Mouse (Mus musculus) MEL (cell line): ENCODE data around the gene Rapgef4. TPM values are rescaled to one million over a fixed set of nuclear protein-coding genes. Genes with fewer than 3 reads are reported as not detected.

Experiments used
- DNase-seq: peaks from one replicate; pipeline ENCODE4 v3.0.0; 2011; ENCODE audit warnings: low read depth, low spot score
- H3K27ac ChIP-seq: 2 replicates; pipeline ENCODE4 v1.5.1; 2012; ENCODE audit warnings: low read depth, mild to moderate bottlenecking, control low read depth, low read length, moderate library complexity; ENCODE audit not compliant: control insufficient read depth
- H3K27me3 ChIP-seq, 2 experiments: fragments of 150-350 bp in 1 of 2; sonication (generic) in 1 of 2; 2 replicates each; pipeline ENCODE4 v1.6.1; 2012; ENCODE audit warnings: low read length in 2 of 2, mild to moderate bottlenecking in 2 of 2, improper control_type of control experiment in 1 of 2, moderate library complexity in 1 of 2; ENCODE audit not compliant: insufficient read depth in 2 of 2, control insufficient read depth in 1 of 2
- H3K36me3 ChIP-seq, 2 experiments: 2 replicates each; pipeline ENCODE4 v1.6.1; 2012 to 2014; ENCODE audit warnings: low read length in 2 of 2, improper control_type of control experiment in 1 of 2, inconsistent platforms in 1 of 2, mild to moderate bottlenecking in 1 of 2; ENCODE audit not compliant: insufficient read depth in 2 of 2, control insufficient read depth in 1 of 2
- H3K4me1 ChIP-seq, 2 experiments: fragments of 150-350 bp in 1 of 2; sonication (generic) in 1 of 2; 2 replicates each; pipeline ENCODE4 v1.6.1; 2012; ENCODE audit warnings: low read length in 2 of 2, improper control_type of control experiment in 1 of 2, mild to moderate bottlenecking in 1 of 2; ENCODE audit not compliant: insufficient read depth in 2 of 2, control insufficient read depth in 1 of 2
- H3K4me3 ChIP-seq, 2 experiments: fragments of 150-350 bp in 1 of 2; sonication (generic) in 1 of 2; 2 replicates each; pipeline ENCODE4 v1.5.1; 2012; ENCODE audit warnings: low read depth in 2 of 2, low read length in 2 of 2, mild to moderate bottlenecking in 2 of 2, moderate library complexity in 2 of 2, control low read depth in 1 of 2, improper control_type of control experiment in 1 of 2; ENCODE audit not compliant: control insufficient read depth in 1 of 2, insufficient read depth in 1 of 2
- H3K79me2 ChIP-seq: 2 replicates; pipeline ENCODE4 v1.6.1; 2012; ENCODE audit warnings: mild to moderate bottlenecking, low read length, moderate library complexity; ENCODE audit not compliant: control insufficient read depth, poor library complexity, insufficient read depth
- H3K9ac ChIP-seq: 2 replicates; pipeline ENCODE4 v1.6.1; 2012; ENCODE audit warnings: low read depth, mild to moderate bottlenecking, control low read depth, low read length, moderate library complexity; ENCODE audit not compliant: control insufficient read depth, poor library complexity, severe bottlenecking
- H3K9me3 ChIP-seq: fragments of 150-350 bp; sonication (generic); replicated peaks from 2 replicates; pipeline ENCODE4 v1.6.1; 2012; ENCODE audit warnings: mild to moderate bottlenecking, low read length, improper control_type of control experiment, moderate library complexity; ENCODE audit not compliant: insufficient read depth
- BHLHE40 ChIP-seq: IDR thresholded peaks from 2 replicates; pipeline ENCODE4 v1.6.1; 2012; ENCODE audit warnings: low read depth, mild to moderate bottlenecking, inconsistent platforms, low read length, improper control_type of control experiment, borderline replicate concordance
- CHD1 ChIP-seq: IDR thresholded peaks from 2 replicates; pipeline ENCODE4 v1.6.1; 2012; ENCODE audit warnings: low read depth, mild to moderate bottlenecking, inconsistent platforms, low read length, improper control_type of control experiment
- E2F4 ChIP-seq: IDR thresholded peaks from 2 replicates; pipeline ENCODE4 v1.6.1; 2011; ENCODE audit warnings: low read depth, low read length, improper control_type of control experiment, borderline replicate concordance
- EP300 ChIP-seq, 2 experiments: IDR thresholded peaks; 2 replicates each; pipeline ENCODE4 v1.6.1; 2011; ENCODE audit warnings: improper control_type of control experiment in 2 of 2, low read length in 2 of 2, low read depth in 1 of 2, mild to moderate bottlenecking in 1 of 2
- GABPA ChIP-seq: IDR thresholded peaks from 2 replicates; pipeline ENCODE4 v1.6.1; 2012; ENCODE audit warnings: low read depth, mild to moderate bottlenecking, inconsistent platforms, low read length, improper control_type of control experiment, moderate library complexity
- HCFC1 ChIP-seq: IDR thresholded peaks from 2 replicates; pipeline ENCODE4 v1.6.1; 2012; ENCODE audit warnings: low read depth, mild to moderate bottlenecking, inconsistent platforms, low read length, improper control_type of control experiment, moderate library complexity
- MAFK ChIP-seq: IDR thresholded peaks from 2 replicates; pipeline ENCODE4 v1.6.1; 2011; ENCODE audit warnings: low read depth, mild to moderate bottlenecking, low read length, improper control_type of control experiment, borderline replicate concordance
- MAX ChIP-seq: IDR thresholded peaks from 2 replicates; pipeline ENCODE4 v1.6.1; 2011; ENCODE audit warnings: low read length, improper control_type of control experiment
- MEF2A ChIP-seq: IDR thresholded peaks from 2 replicates; pipeline ENCODE4 v1.6.1; 2014; ENCODE audit warnings: low read depth, mild to moderate bottlenecking, inconsistent platforms, low read length, improper control_type of control experiment; ENCODE audit not compliant: poor library complexity, insufficient replicate concordance, severe bottlenecking; ENCODE audit errors: extremely low read depth
- MXI1 ChIP-seq: IDR thresholded peaks from 2 replicates; pipeline ENCODE4 v1.6.1; 2011; ENCODE audit warnings: mild to moderate bottlenecking, low read depth, low read length, improper control_type of control experiment
- MYC ChIP-seq: IDR thresholded peaks from 2 replicates; pipeline ENCODE4 v1.6.1; 2011; ENCODE audit warnings: low read depth, mild to moderate bottlenecking, low read length, improper control_type of control experiment, moderate library complexity
- NELFE ChIP-seq: IDR thresholded peaks from 2 replicates; pipeline ENCODE4 v1.6.1; 2011; ENCODE audit warnings: low read depth, low read length, improper control_type of control experiment
- POLR2A ChIP-seq, 2 experiments: IDR thresholded peaks; 2 replicates each; pipeline ENCODE4 v1.6.1; 2011 to 2012; ENCODE audit warnings: low read length in 2 of 2, mild to moderate bottlenecking in 2 of 2, control low read depth in 1 of 2, improper control_type of control experiment in 1 of 2, low read depth in 1 of 2, moderate library complexity in 1 of 2; ENCODE audit not compliant: control insufficient read depth in 1 of 2, insufficient read depth in 1 of 2, poor library complexity in 1 of 2
- POLR2AphosphoS2 ChIP-seq: IDR thresholded peaks from 2 replicates; pipeline ENCODE4 v1.6.1; 2011; ENCODE audit warnings: low read length, improper control_type of control experiment
- POLR2AphosphoS5 ChIP-seq: IDR thresholded peaks from 2 replicates; pipeline ENCODE4 v1.6.1; 2012; ENCODE audit warnings: low read depth, borderline replicate concordance, mild to moderate bottlenecking, inconsistent platforms, low read length, moderate library complexity, mixed read lengths
- SMC3 ChIP-seq: IDR thresholded peaks from 2 replicates; pipeline ENCODE4 v1.6.1; 2011; ENCODE audit warnings: low read depth, low read length, improper control_type of control experiment
- TAL1 ChIP-seq: IDR thresholded peaks from 2 replicates; pipeline ENCODE4 v1.6.1; 2012; ENCODE audit warnings: mild to moderate bottlenecking, inconsistent platforms, low read length, moderate library complexity, mixed read lengths
- TBP ChIP-seq: IDR thresholded peaks from 2 replicates; pipeline ENCODE4 v1.8.0; 2011; ENCODE audit warnings: low read depth, low read length, improper control_type of control experiment
- UBTF ChIP-seq: IDR thresholded peaks from 2 replicates; pipeline ENCODE4 v1.6.1; 2012; ENCODE audit warnings: low read depth, mild to moderate bottlenecking, inconsistent platforms, low read length, improper control_type of control experiment, moderate library complexity, borderline replicate concordance; ENCODE audit not compliant: insufficient read depth
- USF2 ChIP-seq, 2 experiments: IDR thresholded peaks; 2 replicates each; pipeline ENCODE4 v1.6.1; 2011 to 2012; ENCODE audit warnings: improper control_type of control experiment in 2 of 2, low read length in 2 of 2, borderline replicate concordance in 1 of 2, inconsistent platforms in 1 of 2, low read depth in 1 of 2, mild to moderate bottlenecking in 1 of 2; ENCODE audit not compliant: insufficient read depth in 1 of 2
- ZC3H11A ChIP-seq: IDR thresholded peaks from 2 replicates; pipeline ENCODE4 v1.6.1; 2012; ENCODE audit warnings: low read depth, mild to moderate bottlenecking, inconsistent platforms, low read length, improper control_type of control experiment
- ZMIZ1 ChIP-seq: IDR thresholded peaks from 2 replicates; pipeline ENCODE4 v1.6.1; 2012; ENCODE audit warnings: low read depth, mild to moderate bottlenecking, inconsistent platforms, low read length, improper control_type of control experiment, moderate library complexity
- ZNF384 ChIP-seq: IDR thresholded peaks from 2 replicates; pipeline ENCODE4 v1.6.1; 2012; ENCODE audit warnings: low read depth, mild to moderate bottlenecking, inconsistent platforms, low read length, improper control_type of control experiment
- polyA plus RNA-seq, 2 experiments: library from polyadenylated mRNA; stranded (reverse) in 1 of 2; unstranded in 1 of 2; fragments of >175 nt in 1 of 2; fragments of >200 nt in 1 of 2; gene quantifications; 2 replicates each; pipeline versions ENCODE4 v1.2.1 to v1.2.4; 2012; ENCODE audit warnings: low replicate concordance in 2 of 2, low read depth in 1 of 2; ENCODE audit not compliant: insufficient read length in 2 of 2, insufficient read depth in 1 of 2, missing spikeins in 1 of 2
- total RNA-seq: library from RNA; depleted of rRNA; stranded (reverse); fragments of 300-350 nt; gene quantifications from 2 replicates; pipeline ENCODE4 v1.2.3, GENCODE M21; 2012

Rapgef4 gene
- total and polyA plus RNA-seq, 3 experiments = not detected

- Histone ChIP-seq H3K27ac (no peak overlapping the region), H3K4me3 (no peak overlapping the region), H3K27me3 (no peaks in the 10 kb centered on the region; a peak in 2 of 4 replicates), H3K9ac (no peak overlapping the region), H3K36me3 (no peaks in the 10 kb centered on the region), H3K4me1 (no peaks in the 10 kb centered on the region), H3K79me2 (no peaks in the 10 kb centered on the region), H3K9me3 (no peaks in the 10 kb centered on the region)
- TF ChIP-seq UBTF (no peak), HCFC1 (no peak), EP300 (IDR thresholded peaks at IDR 0.05; ENCODE audit: low read depth in 1 of 2, low read length in 2 of 2) (no peak)
- no peak for DNase-seq
These were observed 17.5 kb downstream of the Rapgef4 start for GRCm38 (mm10) chr2:71998531-71998930.

GRCm38 (mm10) chr2:72000102-72000501 lies 19.1 kb downstream of the Rapgef4 start:
- Histone ChIP-seq H3K4me1 (no peaks in the 10 kb centered on the region), H3K27ac (no peak overlapping the region), H3K79me2 (no peaks in the 10 kb centered on the region), H3K9ac (no peak overlapping the region), H3K36me3 (no peaks in the 10 kb centered on the region), H3K4me3 (no peak overlapping the region), H3K27me3 (no peaks in the 10 kb centered on the region; a peak in 2 of 4 replicates), H3K9me3 (no peaks in the 10 kb centered on the region)
- TF ChIP-seq POLR2AphosphoS5 (no peak), GABPA (no peak), TAL1 (no peak), NELFE (no peak), USF2 (IDR thresholded peaks at IDR 0.05; ENCODE audit: borderline replicate concordance in 1 of 2, insufficient read depth in 1 of 2, low read depth in 1 of 2, low read length in 2 of 2) (no peak), E2F4 (no peak), POLR2A (IDR thresholded peaks at IDR 0.05; ENCODE audit: control insufficient read depth in 1 of 2, insufficient read depth in 1 of 2, low read depth in 1 of 2, low read length in 2 of 2, poor library complexity in 1 of 2) (no peak), ZMIZ1 (no peak), MAX (no peak), POLR2AphosphoS2 (no peak)
- no peak for DNase-seq

- no peak for DNase-seq
These were observed 21.9 kb downstream of the Rapgef4 start for GRCm38 (mm10) chr2:72002843-72003370.

More at GRCm38 (mm10) chr2:72002843-72003370, 21.9 kb downstream of the Rapgef4 start:
- Histone ChIP-seq H3K79me2 (no peaks in the 10 kb centered on the region), H3K4me3 (no peak overlapping the region), H3K9ac (no peak overlapping the region), H3K27ac (no peak overlapping the region), H3K9me3 (no peaks in the 10 kb centered on the region), H3K4me1 (no peaks in the 10 kb centered on the region), H3K36me3 (no peaks in the 10 kb centered on the region), H3K27me3 (peaks cover 0 to 3% of the 10 kb centered on the region in 2 experiments; a peak in 2 of 4 replicates)
- TF ChIP-seq MYC (no peak), POLR2AphosphoS5 (no peak), BHLHE40 (no peak), MXI1 (no peak), MAFK (no peak), TBP (no peak), HCFC1 (no peak), USF2 (IDR thresholded peaks at IDR 0.05; ENCODE audit: borderline replicate concordance in 1 of 2, insufficient read depth in 1 of 2, low read depth in 1 of 2, low read length in 2 of 2) (no peak), ZNF384 (no peak), SMC3 (no peak), ZC3H11A (no peak), CHD1 (no peak), MAX (no peak), MEF2A (no peak), E2F4 (no peak)
- TF ChIP-seq, all 39 proteins: peak for 0
